Mouse (Mus musculus) neural tube, embryonic 14.5 days (tissue): ENCODE data around the gene Kiss1. TPM values are rescaled to one million over a fixed set of nuclear protein-coding genes. Genes with fewer than 3 reads are reported as not detected.

Experiments used
- ATAC-seq: fragments of 200-750 bp; cut with Nextera tagmentation; 2 replicates; pipeline ENCODE4 v1.8.0; 2017; ENCODE audit warnings: low read depth, mild to moderate bottlenecking, moderate TSS enrichment, moderate library complexity
- H3K27ac ChIP-seq: fragments of 300-500 bp; sonication (generic); 2 replicates; pipeline ENCODE4 v1.5.1; 2014; ENCODE audit warnings: low read depth, mild to moderate bottlenecking, control low read depth, low read length, moderate library complexity, mixed read lengths
- H3K27me3 ChIP-seq: fragments of 300-500 bp; sonication (generic); 2 replicates; pipeline ENCODE4 v1.6.1; 2014; ENCODE audit warnings: low read length; ENCODE audit not compliant: control insufficient read depth, insufficient read depth
- H3K36me3 ChIP-seq: fragments of 300-500 bp; sonication (generic); 2 replicates; pipeline ENCODE4 v1.6.1; 2014; ENCODE audit warnings: low read length, mixed read lengths; ENCODE audit not compliant: control insufficient read depth, insufficient read depth
- H3K4me1 ChIP-seq: fragments of 300-500 bp; sonication (generic); 2 replicates; pipeline ENCODE4 v1.6.1; 2014; ENCODE audit warnings: low read length; ENCODE audit not compliant: control insufficient read depth, insufficient read depth
- H3K4me2 ChIP-seq: fragments of 300-500 bp; sonication (generic); 2 replicates; pipeline ENCODE4 v1.6.1; 2014; ENCODE audit warnings: mild to moderate bottlenecking, low read depth, low read length, control low read depth
- H3K4me3 ChIP-seq: fragments of 300-500 bp; sonication (generic); 2 replicates; pipeline ENCODE4 v1.5.1; 2014; ENCODE audit warnings: low read depth, low read length, control low read depth, mixed read lengths
- H3K9ac ChIP-seq: fragments of 300-500 bp; sonication (generic); replicated peaks from 2 replicates; pipeline ENCODE4 v1.6.1; 2014; ENCODE audit warnings: low read depth, mild to moderate bottlenecking, control low read depth, low read length, mixed read lengths
- H3K9me3 ChIP-seq: fragments of 300-500 bp; sonication (generic); 2 replicates; pipeline ENCODE4 v1.6.1; 2016; ENCODE audit warnings: low read length; ENCODE audit not compliant: control insufficient read depth
- WGBS: fragments of 180-500 bp; shearing (Covaris S2); extraction: QIAGEN DNeasy Blood & Tissue Kit; methylation state at CpG from one replicate; pipeline ENCODE4 v1.1.7; 2014; 5-methylcytosine and 5-hydroxymethylcytosine counted together
- polyA plus RNA-seq: library from polyadenylated mRNA; unstranded; fragments of >200 nt; fragmentation: Nextera tagmentation; extraction: Ambion mirVana; gene quantifications from 2 replicates; pipeline ENCODE4 v1.2.1, GENCODE M21; 2014

The Kiss1 gene
- polyA plus RNA-seq, 1 experiment from 2014 or later = not detected

DNA sequence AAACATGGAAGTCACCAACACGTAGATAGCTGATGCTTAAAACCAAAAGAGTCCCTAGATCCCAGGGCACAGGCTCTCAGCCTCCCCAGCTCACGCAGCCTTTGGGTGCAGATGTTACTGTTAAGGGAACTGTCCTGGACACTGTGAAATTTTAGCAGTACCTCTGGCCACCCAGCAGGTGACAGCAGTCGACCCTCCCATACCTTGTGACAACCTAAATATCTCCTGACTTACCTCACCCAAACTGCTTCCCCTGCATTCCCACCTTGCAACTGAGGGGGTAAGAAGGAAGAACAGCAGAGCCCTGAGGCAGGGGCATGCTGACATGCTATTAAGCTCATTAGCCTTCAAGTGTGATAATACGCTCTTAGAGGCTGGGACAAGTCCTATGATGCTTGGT lies 10.4 kb upstream of the Kiss1 start:
- no peak for ATAC-seq
- H3K9me3 ChIP-seq = no peaks in the 10 kb centered on the region
- H3K4me1 ChIP-seq = peaks cover 5% of the 10 kb centered on the region; the same call in 1 of the 2 replicates
- H3K27me3 ChIP-seq = no peaks in the 10 kb centered on the region
- H3K27ac ChIP-seq = no peak overlapping the region
- 58% methylated on average over 4 of the region's 4 CpGs for WGBS
- H3K4me2 ChIP-seq = no peak overlapping the region
- H3K36me3 ChIP-seq = no peaks in the 10 kb centered on the region
- no peak overlapping the region for H3K4me3 ChIP-seq
- no peak overlapping the region for H3K9ac ChIP-seq

DNA sequence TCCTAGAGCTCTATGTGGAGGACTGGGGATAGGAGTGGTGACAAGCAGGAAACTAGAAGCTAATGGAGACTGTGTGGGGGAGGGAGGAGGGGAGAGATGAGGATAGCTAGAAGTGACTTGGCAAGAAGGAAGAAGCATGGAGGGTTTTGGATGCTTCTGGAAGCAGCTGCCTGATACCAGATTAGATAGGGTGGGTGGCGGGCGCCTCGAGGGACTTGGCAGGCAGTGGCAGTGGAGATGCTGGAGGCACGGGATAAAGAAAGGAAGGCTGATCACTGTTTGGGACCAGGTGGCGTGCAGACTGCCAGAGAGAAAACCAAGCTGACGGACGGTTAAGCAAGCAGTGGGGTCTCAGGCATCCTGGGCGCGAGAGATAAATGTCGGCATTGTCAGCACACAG lies 9.7 kb upstream of the Kiss1 start:
- Histone ChIP-seq H3K4me2 (no peak overlapping the region), H3K27me3 (no peaks in the 10 kb centered on the region), H3K36me3 (no peaks in the 10 kb centered on the region), H3K27ac (no peak overlapping the region), H3K9me3 (no peaks in the 10 kb centered on the region), H3K4me1 (peaks cover 4% of the 10 kb centered on the region; the same call in 1 of the 2 replicates), H3K4me3 (no peak overlapping the region), H3K9ac (no peak overlapping the region)
- 17% methylated on average over 10 of the region's 10 CpGs for WGBS
- ATAC-seq = peak; percentile 45; the same call in 1 of the 2 replicates

DNA sequence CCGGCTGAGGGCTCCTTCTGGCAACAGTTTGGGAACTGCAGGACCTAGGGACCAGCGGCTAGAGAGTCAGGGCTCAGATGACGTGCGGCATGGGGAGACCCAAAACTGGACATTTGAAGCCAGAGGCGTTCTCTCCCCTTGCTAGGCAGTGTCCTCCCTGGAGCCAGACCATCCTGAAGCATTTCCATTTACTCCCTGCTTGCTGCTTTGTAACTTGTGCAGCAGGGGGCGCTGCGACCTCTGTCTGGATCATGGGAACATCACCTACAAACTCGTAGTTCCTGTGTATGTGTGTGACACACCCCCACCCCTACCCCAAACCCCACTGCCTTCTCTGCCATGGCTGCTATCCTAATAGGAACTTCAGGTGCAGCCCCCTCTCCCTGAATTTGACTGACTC lies 7.3 kb upstream of the Kiss1 start:
- H3K36me3 ChIP-seq = no peaks in the 10 kb centered on the region
- no peaks in the 10 kb centered on the region for H3K4me1 ChIP-seq
- no peak overlapping the region for H3K27ac ChIP-seq
- H3K9me3 ChIP-seq = no peaks in the 10 kb centered on the region
- WGBS = 24% methylated on average over 8 of the region's 8 CpGs
- ATAC-seq = no peak
- H3K4me2 ChIP-seq = no peak overlapping the region
- no peak overlapping the region for H3K4me3 ChIP-seq
- H3K9ac ChIP-seq = no peak overlapping the region
- H3K27me3 ChIP-seq = no peaks in the 10 kb centered on the region

DNA sequence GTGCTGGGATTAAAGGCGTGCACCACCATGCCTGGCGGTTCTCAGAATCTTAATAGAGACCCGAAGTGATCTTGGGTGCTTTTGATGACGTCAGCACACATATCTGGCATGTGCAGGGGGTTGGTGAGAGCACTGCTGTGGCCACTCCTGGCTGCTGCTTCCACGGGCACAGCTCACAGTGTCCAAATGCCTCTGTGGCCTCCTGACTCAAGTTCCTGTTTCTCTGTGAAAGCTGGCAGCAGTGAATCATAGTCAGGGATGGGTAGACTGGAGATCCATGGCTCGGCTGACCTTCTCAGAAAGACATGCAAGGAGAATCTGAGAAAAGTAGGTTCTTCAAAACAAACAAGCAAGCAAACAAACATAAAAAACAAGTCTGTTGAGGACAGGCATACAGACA lies 5.9 kb upstream of the Kiss1 start:
- Histone ChIP-seq H3K27me3 (no peaks in the 10 kb centered on the region), H3K9ac (no peak overlapping the region), H3K4me1 (no peaks in the 10 kb centered on the region), H3K4me2 (no peak overlapping the region), H3K9me3 (no peaks in the 10 kb centered on the region), H3K4me3 (no peak overlapping the region), H3K36me3 (no peaks in the 10 kb centered on the region), H3K27ac (no peak overlapping the region)
- WGBS = 82% methylated on average over 6 of the region's 6 CpGs
- no peak for ATAC-seq

DNA sequence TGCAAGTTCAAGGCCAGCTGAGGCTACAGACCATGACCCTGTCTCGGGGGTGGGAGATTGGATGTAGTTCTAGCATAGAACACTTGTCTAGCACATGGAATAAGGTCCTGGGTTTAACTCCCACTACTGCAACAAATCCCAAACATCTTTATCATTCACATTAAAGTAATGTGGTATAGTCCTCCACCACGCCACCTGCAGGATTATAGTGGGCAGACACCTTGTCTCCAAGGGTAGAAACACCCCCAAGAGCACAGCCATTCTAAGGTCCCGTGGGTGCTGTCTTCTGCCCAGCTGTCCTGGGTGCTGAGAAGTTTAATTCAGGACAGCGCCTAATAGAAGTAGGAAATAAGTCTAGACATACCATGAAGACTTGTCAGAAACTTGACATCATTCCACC lies 5.1 kb upstream of the Kiss1 start:
- Histone ChIP-seq H3K9me3 (no peaks in the 10 kb centered on the region), H3K9ac (no peak overlapping the region), H3K4me3 (no peak overlapping the region), H3K27ac (no peak overlapping the region), H3K36me3 (no peaks in the 10 kb centered on the region), H3K4me1 (no peaks in the 10 kb centered on the region), H3K27me3 (no peaks in the 10 kb centered on the region), H3K4me2 (no peak overlapping the region)
- ATAC-seq = no peak
- 85% methylated on average over 4 of the region's 4 CpGs for WGBS

DNA sequence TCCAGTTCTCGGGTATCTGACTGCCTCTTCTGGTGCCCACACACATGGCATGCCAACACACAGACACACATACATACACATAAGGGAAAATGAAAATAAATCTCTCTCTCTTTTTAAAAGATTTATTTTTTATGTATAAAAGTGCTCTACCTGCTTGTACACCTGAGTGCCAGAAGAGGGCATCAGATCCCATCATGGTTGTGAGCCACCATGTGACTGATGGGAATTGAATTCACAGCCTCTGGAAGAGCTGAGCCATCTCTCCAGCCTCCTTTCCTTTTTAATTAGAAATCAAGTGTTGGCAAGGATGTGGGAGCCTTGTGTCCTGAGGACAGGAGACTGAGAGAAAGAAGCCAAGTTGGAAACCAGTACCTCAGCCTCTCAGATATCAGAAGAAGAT lies 4.5 kb upstream of the Kiss1 start:
- 88% methylated on average over 1 of the region's 1 CpGs for WGBS

DNA sequence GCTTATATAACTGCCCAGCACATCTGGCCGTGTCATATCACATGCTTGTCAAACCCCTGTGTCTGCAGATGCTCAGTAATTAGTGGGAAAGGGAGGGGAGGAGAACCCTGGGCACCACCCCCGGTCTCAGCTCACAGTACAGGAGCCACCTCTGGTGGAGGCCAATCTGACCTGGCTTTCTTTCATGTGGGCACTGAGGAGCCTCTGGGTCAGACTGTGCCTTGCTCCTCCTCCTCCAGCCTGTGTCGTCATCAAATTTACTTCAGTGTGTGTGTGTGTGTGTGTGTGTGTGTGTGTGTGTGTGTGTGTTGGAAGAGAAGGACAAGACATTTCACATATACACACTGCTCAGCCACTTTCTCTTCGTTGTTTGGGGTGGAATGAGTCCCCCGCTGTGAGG lies 1.7 kb downstream of the Kiss1 start:
- WGBS = 47% methylated on average over 5 of the region's 5 CpGs
- no peaks in the 10 kb centered on the region for H3K9me3 ChIP-seq
- no peaks in the 10 kb centered on the region for H3K36me3 ChIP-seq
- ATAC-seq = 0 out of 2 replicates have a peak, but pooled peaks have one; percentile 31
- no peaks in the 10 kb centered on the region for H3K27me3 ChIP-seq
- H3K4me3 ChIP-seq = no peak overlapping the region
- no peak overlapping the region for H3K4me2 ChIP-seq
- H3K27ac ChIP-seq = no peak overlapping the region
- H3K4me1 ChIP-seq = no peaks in the 10 kb centered on the region
- H3K9ac ChIP-seq = no peak overlapping the region

More for the DNA sequence above, 4.5 kb upstream of the Kiss1 start:
- Histone ChIP-seq H3K36me3 (no peaks in the 10 kb centered on the region), H3K4me2 (no peak overlapping the region), H3K9me3 (no peaks in the 10 kb centered on the region), H3K27ac (no peak overlapping the region), H3K27me3 (no peaks in the 10 kb centered on the region), H3K4me3 (no peak overlapping the region), H3K9ac (no peak overlapping the region), H3K4me1 (no peaks in the 10 kb centered on the region)
- ATAC-seq = no peak

DNA sequence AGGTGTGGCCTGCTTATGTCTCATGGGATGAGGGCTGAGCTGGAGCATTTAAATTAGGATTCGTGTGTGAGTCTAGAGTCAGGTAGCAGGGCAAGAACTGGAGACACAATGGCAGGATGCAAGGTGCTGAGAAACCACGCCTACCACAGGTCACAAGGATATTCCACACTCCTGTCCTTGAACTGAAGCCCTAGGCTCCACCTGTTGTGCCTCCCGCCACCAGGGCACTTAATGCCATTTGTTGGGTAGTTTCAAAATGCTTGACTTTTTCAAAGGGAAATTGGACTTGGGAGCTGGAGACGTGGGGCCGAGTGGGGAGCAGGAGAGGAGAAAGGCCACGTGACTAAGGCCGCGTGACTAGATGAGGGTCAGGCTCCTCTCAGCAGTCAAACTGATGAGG lies 4.3 kb downstream of the Kiss1 start:
- Histone ChIP-seq H3K4me2 (no peak overlapping the region), H3K27me3 (no peaks in the 10 kb centered on the region), H3K9me3 (no peaks in the 10 kb centered on the region), H3K27ac (no peak overlapping the region), H3K4me3 (no peak overlapping the region), H3K36me3 (no peaks in the 10 kb centered on the region), H3K4me1 (peaks cover 6% of the 10 kb centered on the region), H3K9ac (no peak overlapping the region)
- ATAC-seq = no peak
- 82% methylated on average over 8 of the region's 8 CpGs for WGBS

DNA sequence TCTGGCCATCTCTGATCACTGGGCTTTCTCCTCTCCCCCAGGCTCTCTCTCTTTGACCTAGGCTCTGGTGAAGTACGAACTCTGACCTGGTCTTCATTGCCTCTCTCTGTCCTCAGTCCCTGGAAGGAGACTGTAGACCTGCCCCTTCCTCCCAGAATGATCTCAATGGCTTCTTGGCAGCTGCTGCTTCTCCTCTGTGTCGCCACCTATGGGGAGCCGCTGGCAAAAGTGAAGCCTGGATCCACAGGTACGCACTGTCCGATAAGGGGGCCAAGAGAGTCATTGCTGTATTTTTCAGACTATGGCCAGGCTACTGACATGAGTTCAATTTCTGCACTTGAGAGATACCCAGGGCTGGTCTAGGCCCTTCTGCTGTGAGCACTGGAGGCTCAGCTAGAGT lies 5.4 kb downstream of the Kiss1 start:
- WGBS = 69% methylated on average over 5 of the region's 5 CpGs
- ATAC-seq = no peak

More for the DNA sequence above, 5.4 kb downstream of the Kiss1 start:
- H3K9ac ChIP-seq = no peak overlapping the region
- no peak overlapping the region for H3K4me3 ChIP-seq
- no peaks in the 10 kb centered on the region for H3K36me3 ChIP-seq
- no peak overlapping the region for H3K4me2 ChIP-seq
- H3K27ac ChIP-seq = no peak overlapping the region
- peaks cover 12% of the 10 kb centered on the region for H3K4me1 ChIP-seq
- no peaks in the 10 kb centered on the region for H3K9me3 ChIP-seq
- no peaks in the 10 kb centered on the region for H3K27me3 ChIP-seq
